Mouse (Mus musculus): ENCODE measurements around the gene Dgkg.

Gene Dgkg

DNA sequence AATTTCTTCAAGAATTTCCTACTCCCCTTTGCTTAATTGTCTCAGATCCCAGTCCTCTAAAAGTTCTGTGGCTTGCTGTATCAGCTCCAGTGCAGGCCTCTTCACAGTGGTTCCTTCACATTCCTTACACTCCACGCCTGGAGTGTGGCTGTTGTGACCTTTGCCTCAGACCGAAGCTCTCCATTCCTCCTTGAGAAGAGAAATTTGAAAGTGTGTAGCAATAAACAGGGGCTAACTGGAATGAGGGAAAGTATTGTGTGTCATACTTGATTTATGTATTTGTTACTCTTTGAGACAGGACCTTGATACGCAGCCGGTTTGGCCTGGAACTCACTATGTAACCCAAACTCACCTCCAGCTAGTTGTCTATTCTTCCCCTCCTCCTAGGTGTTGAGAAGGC, 215.7 kb downstream of the Dgkg start:
- intact Hi-C loops (cut with DNase I) = loop anchor here (2.0 kb wide), 1 partner anchor 105 kb away; no protein-coding TSS in a partner anchor

DNA sequence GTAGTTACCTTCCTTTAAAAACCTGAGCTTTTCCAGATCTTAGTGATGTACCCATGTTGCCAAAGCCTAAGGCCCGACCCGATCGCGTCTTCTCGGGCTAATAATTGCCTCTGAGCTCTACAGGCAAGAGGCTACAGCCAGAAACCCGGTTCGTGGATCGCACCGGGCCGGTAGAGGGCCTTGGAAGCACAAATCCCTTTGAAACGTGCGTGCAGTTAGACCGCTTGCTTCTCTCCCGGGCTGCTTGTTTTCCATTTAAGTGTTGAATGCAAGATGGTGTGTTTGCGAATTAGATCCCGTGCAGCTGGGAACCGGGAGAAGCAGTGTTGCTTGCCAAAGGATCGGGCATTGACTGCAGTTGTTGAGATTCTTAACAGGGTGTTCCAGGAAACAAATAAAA, 216.8 kb downstream of the Dgkg start:
- intact Hi-C loops (cut with DNase I) = loop anchor here (2.0 kb wide), 1 partner anchor 107 kb away; no protein-coding TSS in a partner anchor

DNA sequence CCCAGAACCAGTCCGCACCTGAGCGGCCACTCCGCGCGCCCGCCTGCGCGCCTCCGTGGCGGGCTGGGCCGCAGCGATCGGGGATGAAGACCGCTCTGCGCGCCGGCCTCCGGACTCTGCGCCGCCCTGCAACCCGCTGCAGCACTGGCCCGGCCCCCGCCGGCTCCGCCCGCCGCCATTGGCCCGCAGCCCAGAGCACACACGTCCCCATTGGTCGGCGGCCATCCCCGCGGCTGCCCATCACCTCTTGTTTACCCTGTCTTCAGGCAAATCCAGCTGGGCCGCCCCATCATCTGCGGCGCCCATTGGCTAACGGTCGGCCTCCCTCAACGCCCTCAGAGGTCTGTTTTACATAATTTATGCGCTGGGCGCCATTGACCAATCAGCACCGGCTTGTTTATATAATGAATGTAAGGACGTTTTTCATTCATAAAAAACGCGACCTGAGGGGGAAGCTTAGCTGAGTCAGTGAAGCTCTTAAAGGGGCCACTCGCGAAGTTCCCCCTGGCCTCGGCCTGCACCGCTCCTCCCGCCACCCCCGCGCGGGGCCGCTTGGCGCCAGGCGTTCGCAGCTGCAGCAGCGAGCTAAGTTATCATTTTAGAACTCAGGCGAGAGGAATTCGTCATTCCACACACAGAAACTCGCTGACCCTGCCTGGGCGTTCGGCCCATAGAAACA, 217.4 kb downstream of the Dgkg start, which contains the start of gene Etv5:
Etv5 (minus strand) TSS at position 221 of the 679 bp plus-strand sequence.
- intact Hi-C loops (cut with DNase I) = loop anchor here (2.0 kb wide), 1 partner anchor 107 kb away; no protein-coding TSS in a partner anchor

GRCm38 (mm10) chr16:22438441-22439373, 218.3 kb downstream of the Dgkg start:
- intact Hi-C loops (cut with DNase I) = no loop called here

DNA sequence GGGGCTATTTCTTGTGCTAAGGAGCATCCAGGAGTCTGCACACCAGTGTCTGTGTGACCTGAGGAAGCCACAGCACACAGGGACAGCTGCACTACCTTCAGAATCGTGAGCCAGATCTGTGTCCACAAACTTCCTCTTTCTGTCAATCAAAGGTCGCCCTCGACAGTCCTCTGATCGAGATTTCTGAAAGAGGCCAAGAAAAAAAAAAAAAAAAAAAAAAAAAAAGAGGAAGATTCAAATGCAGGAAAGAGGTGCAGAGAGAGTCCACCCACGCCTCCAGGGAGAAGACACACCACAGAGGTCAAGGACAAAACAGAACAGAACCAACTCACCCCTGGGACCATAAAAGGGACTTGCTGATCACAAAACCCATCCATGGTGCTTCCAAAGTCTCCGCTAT, 220.9 kb downstream of the Dgkg start:
- intact Hi-C loops (cut with DNase I) = no loop called here

DNA sequence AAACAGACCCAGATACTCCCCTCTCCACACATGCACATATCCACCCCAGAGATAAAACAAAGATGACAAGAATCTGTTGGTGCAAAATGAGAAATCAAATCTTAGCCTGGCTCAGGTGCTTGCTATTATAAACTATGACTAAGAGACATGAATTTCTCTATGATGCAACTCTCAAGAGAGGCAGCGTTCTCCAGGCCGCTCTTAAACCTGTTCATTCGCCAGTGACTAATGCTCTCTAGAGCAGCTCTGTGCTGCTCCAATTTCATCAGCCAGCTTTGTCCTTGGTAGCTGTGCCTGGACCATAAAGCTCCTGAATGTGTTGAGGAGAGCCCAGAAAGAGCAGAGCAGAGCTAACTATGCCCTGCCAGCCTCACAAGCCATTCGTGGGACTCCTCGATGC, 222.5 kb downstream of the Dgkg start:
- intact Hi-C loops (cut with DNase I) = no loop called here

DNA sequence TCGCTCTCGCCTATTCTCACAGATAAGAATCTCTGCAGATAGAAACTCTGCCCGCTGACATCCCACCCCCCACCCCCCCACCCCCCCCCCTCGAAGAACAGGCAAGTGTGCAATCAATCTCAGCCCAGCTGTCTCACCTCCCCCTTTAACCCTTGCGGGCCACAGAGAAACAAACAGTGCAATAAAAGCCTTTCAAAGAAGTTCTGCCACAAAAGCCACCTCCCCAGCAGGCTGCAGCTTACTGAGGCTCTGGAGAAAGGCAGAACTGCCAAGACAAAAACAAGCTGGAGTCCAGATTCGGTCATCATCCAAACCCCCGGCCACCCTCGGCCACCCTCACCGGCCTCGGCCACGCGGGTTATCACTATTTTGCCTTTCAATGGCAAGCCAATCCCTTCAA, 223.1 kb downstream of the Dgkg start:
- intact Hi-C loops (cut with DNase I) = no loop called here

- intact Hi-C loops (cut with DNase I) = no loop called here
Observed at GRCm38 (mm10) chr16:22431773-22432172, 225.2 kb downstream of the Dgkg start.

DNA sequence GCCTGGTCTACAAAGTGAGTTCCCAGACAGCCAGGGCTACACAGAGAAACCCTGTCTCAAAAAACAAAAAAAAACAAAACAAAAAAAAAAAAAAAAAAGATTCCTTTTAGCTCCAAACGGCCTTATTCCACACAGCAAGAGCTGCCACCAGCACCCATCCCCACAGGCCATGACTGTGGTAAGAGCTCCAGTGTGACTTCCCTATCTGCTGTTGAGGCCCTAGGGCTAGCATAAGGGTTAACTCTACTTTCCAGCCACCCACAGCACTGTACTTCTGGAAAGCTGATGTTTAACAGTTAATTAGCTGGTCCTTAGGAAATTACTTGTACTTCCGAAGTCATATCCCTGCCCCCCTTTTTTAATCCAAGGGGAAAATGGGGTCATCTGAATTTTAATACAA, 225.7 kb downstream of the Dgkg start:
- intact Hi-C loops (cut with DNase I) = no loop called here

- intact Hi-C loops (cut with DNase I) = no loop called here
Observed at GRCm38 (mm10) chr16:22430211-22430951, 226.6 kb downstream of the Dgkg start.

DNA sequence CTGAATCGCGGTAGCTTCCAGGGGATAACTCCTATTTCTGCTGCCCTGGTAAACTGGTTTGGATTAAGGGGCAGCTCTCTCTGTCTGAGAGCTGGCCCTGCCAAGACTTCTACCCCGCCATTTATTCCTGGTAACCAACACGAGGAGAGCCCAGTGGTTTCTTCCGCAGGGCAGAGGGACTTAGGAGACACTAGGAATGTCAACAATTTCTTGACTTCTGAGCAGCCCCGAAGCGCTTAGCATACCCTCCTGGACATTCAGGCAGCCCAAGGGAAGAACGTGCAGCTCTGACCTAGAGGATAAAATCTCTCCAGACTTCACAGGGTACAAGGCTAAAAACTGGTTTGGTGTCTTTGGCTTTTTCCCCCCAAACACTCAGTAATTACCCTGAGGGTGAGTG, 227.6 kb downstream of the Dgkg start:
- intact Hi-C loops (cut with DNase I) = no loop called here

DNA sequence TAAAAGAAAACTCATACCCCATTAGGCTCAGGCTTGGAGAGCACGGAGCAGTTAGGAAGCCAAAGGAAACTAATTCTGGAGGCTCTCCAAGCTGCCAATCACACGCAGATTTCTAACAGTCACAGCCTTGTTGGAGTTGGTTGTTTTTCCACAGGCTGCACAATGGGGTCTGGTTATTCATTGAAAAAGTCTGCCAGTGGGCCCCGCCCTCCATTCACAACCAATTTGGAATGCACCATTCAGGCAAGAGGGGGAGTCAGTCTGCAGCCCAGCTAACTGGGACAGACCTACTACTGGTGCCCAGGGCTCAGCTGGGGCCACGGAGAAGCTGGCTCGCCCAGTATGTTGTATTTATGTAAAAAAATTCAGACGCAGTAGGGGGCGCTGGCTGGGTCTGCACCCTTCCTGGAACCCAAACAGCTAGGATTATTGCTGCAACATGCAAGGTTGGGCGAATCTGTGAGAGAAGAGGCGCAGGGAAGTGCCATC, 228.1 kb downstream of the Dgkg start:
- intact Hi-C loops (cut with DNase I) = no loop called here

DNA sequence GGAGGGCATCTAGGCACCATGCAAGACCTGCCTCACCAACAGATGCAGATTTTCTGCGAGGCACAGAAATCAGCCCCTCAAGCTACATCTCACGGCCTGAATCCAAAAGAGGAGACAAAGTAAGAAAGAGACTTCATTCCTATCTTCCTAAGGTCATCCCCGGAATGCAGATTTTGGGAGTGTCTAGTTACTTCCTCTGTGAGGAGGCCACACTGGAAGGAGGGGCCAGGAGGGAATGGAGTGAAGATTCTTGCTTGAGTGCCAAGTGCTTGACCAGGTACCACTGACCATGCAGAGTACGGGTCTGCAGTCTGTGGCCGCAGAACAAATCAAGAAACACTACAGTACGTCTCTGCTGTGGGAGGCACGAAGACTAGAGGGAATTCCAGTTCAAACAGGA, 230.2 kb downstream of the Dgkg start:
- intact Hi-C loops (cut with DNase I) = no loop called here

DNA sequence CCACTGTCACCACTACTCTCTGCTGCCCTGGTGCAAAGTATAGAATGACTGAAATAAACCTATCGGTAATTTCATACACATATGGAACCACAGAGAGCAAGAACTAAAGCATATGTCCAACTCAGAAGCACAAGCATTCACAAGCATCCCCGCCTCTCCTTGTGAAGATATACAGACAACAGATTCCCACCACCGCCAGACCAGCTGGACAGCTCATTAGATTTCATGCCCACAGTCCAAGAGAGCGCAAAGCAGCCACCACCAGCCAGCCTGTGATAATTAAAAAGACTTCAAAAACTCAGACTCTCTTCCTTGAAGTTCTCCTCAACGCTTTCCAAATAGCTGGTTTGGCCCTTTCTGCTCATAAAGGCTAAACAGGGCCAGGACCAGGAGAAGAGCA, 234.8 kb downstream of the Dgkg start:
- intact Hi-C loops (cut with DNase I) = no loop called here

Small RNAs within 50 kb of the gene (microRNA-seq; reads per million reads assigned to microRNA genes)
- gene Mir6362 = 0 reads per million in 2 experiments
- gene Mir8095 = 0 reads per million in 2 experiments
